Mouse (Mus musculus) liver, embryonic 13.5 days (tissue): ENCODE results near the gene Sema4g. TPM values are rescaled to one million over a fixed set of nuclear protein-coding genes. Genes with fewer than 3 reads are reported as not detected.

Experiments
- polyA plus RNA-seq: library from polyadenylated mRNA; unstranded; fragments of >200 nt; fragmentation: Nextera tagmentation; extraction: Ambion mirVana; gene quantifications from 2 replicates; pipeline ENCODE4 v1.2.1, GENCODE M21; 2015

Sema4g gene
- polyA plus RNA-seq, 1 experiment from 2014 or later: 2.2 TPM

Other genes with a start within 250 kb of the Sema4g start
- not detected in 2 replicates for gene Pax2, start 233.1 kb upstream of the Sema4g start, polyA plus RNA-seq
- gene Slf2, start 58.0 kb upstream of the Sema4g start, polyA plus RNA-seq: 12.6 and 17.7 TPM in 2 replicates
- 13.2 and 14.3 TPM in 2 replicates for gene Twnk, start 16.6 kb downstream of the Sema4g start, polyA plus RNA-seq
- gene Mrpl43, start 17.3 kb downstream of the Sema4g start, polyA plus RNA-seq: 40.2 and 42.4 TPM in 2 replicates
- gene Lzts2, start 25.3 kb downstream of the Sema4g start, polyA plus RNA-seq: 6.9 and 8.3 TPM in 2 replicates
- gene Pdzd7, start 56.6 kb downstream of the Sema4g start, polyA plus RNA-seq: not detected in 2 replicates
- 2.4 and 2.9 TPM in 2 replicates for gene Sfxn3, start 58.4 kb downstream of the Sema4g start, polyA plus RNA-seq
- 0.25 and 0.29 TPM in 2 replicates for gene Kazald1, start 86.1 kb downstream of the Sema4g start, polyA plus RNA-seq
- gene Tlx1, start 161.6 kb downstream of the Sema4g start, polyA plus RNA-seq: not detected in 2 replicates
- gene Lbx1, start 246.7 kb downstream of the Sema4g start, polyA plus RNA-seq: 0.05 TPM in 1 of 2 replicates, not detected in the other